Mouse (Mus musculus) MEL (cell line): ENCODE measurements around the gene Krt80.

Experiments used
- ELF1 ChIP-seq: IDR thresholded peaks from 2 replicates; pipeline ENCODE4 v1.6.1; 2014; ENCODE audit warnings: low read depth, mild to moderate bottlenecking, inconsistent platforms, low read length, improper control_type of control experiment, moderate library complexity
- MAX ChIP-seq: IDR thresholded peaks from 2 replicates; pipeline ENCODE4 v1.6.1; 2011; ENCODE audit warnings: low read length, improper control_type of control experiment
- MEF2A ChIP-seq: IDR thresholded peaks from 2 replicates; pipeline ENCODE4 v1.6.1; 2014; ENCODE audit warnings: low read depth, mild to moderate bottlenecking, inconsistent platforms, low read length, improper control_type of control experiment; ENCODE audit not compliant: poor library complexity, insufficient replicate concordance, severe bottlenecking; ENCODE audit errors: extremely low read depth
- NRF1 ChIP-seq: IDR thresholded peaks from 2 replicates; pipeline ENCODE4 v1.6.1; 2014; ENCODE audit warnings: low read depth, mild to moderate bottlenecking, inconsistent platforms, low read length, improper control_type of control experiment, moderate library complexity; ENCODE audit not compliant: poor library complexity, insufficient read depth, severe bottlenecking

GRCm38 (mm10) chr15:101367497-101367896 is 2.5 kb downstream of the Krt80 start:
- TF ChIP-seq MEF2A (no peak), ELF1 (no peak), NRF1 (no peak), MAX (no peak)
